Mouse (Mus musculus): ENCODE data around the gene Elp5.

Gene Elp5

DNA sequence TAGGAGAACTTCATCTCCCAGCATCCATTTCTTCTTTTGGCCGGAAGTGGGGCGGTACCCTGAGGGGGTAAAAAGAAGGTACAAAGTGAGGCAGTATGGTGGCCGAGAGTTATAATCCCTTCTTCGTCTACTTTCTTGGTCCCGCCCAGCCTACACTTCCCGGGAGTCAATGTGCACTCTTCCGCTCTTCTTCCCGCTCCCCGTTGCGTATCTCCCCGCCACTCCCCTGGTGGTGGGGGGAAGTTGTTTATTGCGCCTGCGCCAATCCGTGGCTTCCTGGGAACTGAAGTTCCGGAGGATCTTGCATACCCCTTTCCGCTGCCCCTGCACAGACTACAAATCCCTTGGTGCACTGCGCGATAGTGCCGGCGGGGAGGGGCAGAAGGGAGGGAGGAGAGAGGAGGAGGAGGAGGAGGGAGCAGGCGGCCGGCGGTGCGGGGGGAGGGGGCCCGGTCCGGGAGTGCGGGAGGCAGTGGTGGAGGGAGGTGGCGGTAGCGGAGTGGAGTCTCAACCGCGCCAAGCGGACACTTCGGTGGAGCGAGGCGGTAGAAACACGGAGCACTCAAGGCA lies 13.2 kb upstream of the Elp5 start, which contains the start of gene Phf23:
Gene Phf23, plus strand, starts transcription at position 387 of the 570 bp plus-strand sequence.
- in situ Hi-C loops (cut with MboI; ENCODE audit: unreplicated experiment in 2 of 2) = loop anchor here in 1 of 2 experiments (25.0 kb wide), 2 partner anchors 583 to 933 kb away; partner anchors contain the start of genes Borcs6, Kdm6b and Tmem107

DNA sequence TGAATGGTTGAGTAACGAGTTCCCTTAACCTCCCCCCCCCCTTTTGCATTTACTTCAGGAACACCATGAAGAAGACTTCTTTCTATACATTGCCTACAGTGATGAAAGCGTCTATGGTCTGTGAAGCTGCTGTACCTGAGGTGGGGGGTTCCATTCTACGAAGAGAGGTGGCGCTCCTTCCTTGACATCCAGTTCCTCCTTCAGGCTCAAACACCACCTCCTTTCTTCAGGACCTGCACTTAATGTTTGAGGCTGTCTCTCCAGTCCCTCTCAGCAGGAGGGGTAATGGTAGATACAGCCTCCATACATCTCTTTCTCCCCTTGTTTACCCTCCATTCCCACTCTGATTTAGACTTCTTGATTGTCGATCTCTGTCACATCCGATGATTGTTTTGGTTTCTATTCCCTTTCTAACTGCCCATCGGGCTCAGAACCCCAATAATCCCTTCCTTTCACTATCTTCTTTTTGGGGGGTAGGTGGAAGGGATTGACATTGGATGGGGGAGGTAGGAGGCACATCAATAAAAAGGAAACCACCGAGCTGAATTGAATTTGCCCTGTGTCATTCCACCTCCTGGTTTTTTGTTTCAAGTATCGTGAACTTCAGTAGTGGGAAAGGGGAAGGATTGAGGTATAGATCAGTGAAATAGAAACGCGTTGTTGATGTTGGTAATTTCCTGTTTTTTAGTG lies 12.2 kb upstream of the Elp5 start:
- in situ Hi-C loops (cut with MboI; ENCODE audit: unreplicated experiment in 2 of 2) = loop anchor here in 1 of 2 experiments (25.0 kb wide), 2 partner anchors 582 to 932 kb away; partner anchors contain the start of genes Borcs6, Kdm6b and Tmem107

DNA sequence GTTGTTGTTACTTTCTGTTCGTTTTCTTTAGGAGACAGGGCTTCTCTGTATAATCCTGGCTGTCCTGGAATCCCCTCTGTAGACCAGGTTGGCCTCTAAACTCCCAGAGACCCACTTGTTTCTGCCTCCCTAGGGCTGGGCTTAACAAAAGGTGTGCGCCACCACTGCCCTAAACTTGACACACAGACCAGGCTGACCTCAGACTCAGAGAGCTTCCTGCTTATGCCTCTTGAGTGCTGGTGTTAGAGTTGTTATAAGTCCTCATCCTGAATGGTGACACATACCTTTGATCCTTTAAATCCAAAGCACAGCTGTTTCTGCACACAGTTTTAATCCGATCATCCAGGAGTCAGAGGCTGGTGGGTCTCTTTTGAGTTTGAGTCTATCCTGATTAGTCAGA lies 10.6 kb upstream of the Elp5 start:
- in situ Hi-C loops (cut with MboI; ENCODE audit: unreplicated experiment in 2 of 2) = loop anchor here in 1 of 2 experiments (25.0 kb wide), 2 partner anchors 581 to 931 kb away; partner anchors contain the start of genes Borcs6, Kdm6b and Tmem107

DNA sequence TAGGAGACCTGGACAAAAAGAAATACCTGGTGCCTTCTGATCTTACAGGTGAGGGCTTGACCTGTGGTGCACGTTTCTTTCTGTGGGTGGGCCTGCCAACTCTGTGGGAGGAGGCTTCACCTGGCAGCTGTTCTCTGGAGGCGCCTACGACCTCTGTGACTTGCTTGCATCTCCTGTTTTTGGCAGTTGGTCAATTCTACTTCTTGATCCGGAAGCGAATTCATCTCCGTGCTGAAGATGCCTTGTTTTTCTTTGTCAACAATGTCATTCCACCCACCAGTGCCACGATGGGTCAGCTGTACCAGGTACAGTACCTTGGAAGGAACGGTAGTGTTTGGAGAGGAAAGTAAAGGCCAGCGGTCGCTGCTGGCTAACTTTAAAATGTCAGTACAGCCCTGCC lies 10.1 kb upstream of the Elp5 start:
- in situ Hi-C loops (cut with MboI; ENCODE audit: unreplicated experiment in 2 of 2) = loop anchor here in 1 of 2 experiments (25.0 kb wide), 2 partner anchors 580 to 930 kb away; partner anchors contain the start of genes Borcs6, Kdm6b and Tmem107

DNA sequence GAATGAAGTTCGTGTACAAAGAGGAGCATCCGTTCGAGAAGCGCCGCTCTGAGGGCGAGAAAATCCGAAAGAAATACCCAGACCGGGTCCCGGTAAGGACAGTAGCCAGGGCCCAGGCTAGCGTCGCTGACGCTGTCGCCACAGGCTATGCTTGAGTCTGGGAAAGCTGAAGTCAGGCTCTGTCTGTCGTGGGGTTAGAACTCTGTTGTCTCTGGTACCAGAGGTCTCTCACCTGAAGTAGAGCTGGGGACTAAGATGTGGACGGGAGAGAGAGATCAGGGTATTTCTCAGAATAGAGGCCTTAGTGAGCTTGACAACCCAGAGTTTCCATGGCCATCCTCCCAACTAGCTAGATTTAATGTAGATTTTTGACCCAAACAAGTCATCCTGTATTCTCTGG lies 9.4 kb upstream of the Elp5 start:
- in situ Hi-C loops (cut with MboI; ENCODE audit: unreplicated experiment in 2 of 2) = loop anchor here in 1 of 2 experiments (25.0 kb wide), 2 partner anchors 579 to 929 kb away; partner anchors contain the start of genes Borcs6, Kdm6b and Tmem107

DNA sequence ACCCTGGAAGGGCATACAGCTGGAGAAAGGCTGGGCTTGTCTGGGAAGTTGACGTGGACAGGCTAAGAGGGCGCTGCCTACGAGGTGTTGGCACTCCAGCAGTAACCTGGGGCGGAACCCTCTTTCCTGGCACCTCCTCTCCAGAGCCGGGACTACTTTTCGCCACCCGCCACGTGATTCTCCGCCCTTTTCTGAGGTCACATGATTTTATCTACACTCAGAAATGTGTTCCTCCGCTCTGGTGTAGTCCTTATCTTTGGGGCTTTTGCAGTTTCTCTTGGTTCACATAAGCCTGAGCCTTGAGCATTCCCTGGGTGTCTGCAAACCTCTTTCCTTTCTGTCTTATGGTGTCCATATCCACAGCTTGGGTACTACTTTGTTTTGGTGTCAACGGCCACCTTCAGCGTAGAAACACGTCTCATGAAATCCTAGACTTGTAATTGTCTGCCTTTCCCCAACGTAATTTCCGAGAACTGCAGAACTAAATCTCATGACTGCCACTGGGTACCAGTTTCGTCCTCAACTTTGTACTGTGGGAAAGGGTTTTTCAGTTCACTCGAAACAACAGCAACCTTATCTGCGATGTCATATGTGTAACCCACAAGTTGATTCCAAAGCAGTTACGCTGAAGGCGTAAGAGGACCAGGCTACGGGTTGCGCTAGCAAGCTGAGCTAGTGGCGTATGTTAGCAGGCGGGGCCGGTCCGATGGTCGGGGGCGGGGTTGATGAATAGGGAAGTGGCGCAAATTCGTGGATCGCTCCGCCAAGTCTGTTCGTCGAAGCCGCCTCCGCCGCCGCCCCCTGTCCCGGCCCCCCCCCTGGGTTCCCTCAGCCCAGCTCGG lies 8.8 kb upstream of the Elp5 start, which contains the start of gene Gabarap:
Gene Gabarap, plus strand, starts transcription at position 294 of the 842 bp plus-strand sequence.
- in situ Hi-C loops (cut with MboI; ENCODE audit: unreplicated experiment in 2 of 2) = loop anchor here in 1 of 2 experiments (25.0 kb wide), 2 partner anchors 579 to 929 kb away; partner anchors contain the start of genes Borcs6, Kdm6b and Tmem107

DNA sequence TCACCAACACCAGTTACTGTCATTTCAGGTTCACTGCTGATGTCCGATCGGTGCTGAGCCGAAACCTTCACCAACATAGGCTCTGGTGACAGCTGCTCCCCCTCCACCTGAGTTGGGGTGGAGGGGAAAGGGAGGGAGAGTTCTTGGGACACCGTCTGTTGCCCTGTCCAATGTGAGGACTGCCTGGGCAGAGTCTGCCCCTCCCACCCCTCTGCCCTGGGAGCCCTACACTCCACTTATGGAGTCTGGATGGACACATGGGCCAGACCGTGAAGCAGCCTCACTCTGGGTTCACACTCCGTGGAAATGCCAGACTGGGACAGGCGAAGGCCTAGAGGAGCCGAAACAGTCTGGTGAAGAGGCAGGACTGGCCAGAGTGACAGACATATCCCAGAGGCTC lies 7.6 kb upstream of the Elp5 start:
- in situ Hi-C loops (cut with MboI; ENCODE audit: unreplicated experiment in 2 of 2) = loop anchor here in 1 of 2 experiments (25.0 kb wide), 2 partner anchors 578 to 928 kb away; partner anchors contain the start of genes Borcs6, Kdm6b and Tmem107

DNA sequence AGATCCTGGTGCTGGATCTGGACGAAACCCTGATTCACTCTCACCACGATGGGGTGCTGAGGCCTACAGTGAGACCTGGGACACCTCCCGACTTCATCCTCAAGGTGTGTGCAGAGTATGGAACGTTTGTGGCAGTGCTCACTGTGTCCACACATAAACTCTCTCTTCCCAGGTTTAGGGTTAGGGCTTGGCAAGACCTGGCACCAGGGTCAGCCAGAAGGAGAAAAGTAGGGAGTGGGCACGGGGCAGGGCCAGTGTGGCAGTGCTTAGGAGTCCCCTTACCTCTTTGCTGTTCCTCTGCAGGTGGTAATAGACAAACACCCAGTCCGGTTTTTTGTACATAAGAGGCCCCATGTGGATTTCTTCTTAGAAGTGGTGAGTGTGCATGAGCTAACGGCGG lies 2.1 kb upstream of the Elp5 start:
- in situ Hi-C loops (cut with MboI; ENCODE audit: unreplicated experiment in 2 of 2) = loop anchor here in 1 of 2 experiments (25.0 kb wide), 2 partner anchors 572 to 922 kb away; partner anchors contain the start of genes Borcs6, Kdm6b and Tmem107

DNA sequence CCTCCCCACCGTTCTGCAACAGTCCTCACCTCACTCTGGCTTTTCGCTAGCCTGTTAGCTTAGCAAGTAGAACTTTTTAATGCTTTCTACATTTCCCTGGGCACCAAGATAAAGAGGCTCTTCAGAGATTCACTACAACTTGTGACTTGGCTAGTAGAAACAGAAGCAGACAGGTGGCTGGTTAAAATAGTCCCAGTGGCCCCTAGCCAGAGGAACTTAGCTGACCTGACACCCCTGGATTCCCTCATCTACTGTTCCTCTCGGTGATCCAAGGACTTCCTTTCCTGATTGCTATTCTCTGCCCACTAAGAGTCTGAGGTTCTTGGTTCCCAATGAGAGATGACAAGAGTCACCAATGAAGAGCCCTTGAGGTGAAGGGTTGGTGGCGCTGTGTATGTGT lies 1.1 kb upstream of the Elp5 start:
- in situ Hi-C loops (cut with MboI; ENCODE audit: unreplicated experiment in 2 of 2) = loop anchor here in 1 of 2 experiments (25.0 kb wide), 2 partner anchors 571 to 921 kb away; partner anchors contain the start of genes Borcs6, Kdm6b and Tmem107

DNA sequence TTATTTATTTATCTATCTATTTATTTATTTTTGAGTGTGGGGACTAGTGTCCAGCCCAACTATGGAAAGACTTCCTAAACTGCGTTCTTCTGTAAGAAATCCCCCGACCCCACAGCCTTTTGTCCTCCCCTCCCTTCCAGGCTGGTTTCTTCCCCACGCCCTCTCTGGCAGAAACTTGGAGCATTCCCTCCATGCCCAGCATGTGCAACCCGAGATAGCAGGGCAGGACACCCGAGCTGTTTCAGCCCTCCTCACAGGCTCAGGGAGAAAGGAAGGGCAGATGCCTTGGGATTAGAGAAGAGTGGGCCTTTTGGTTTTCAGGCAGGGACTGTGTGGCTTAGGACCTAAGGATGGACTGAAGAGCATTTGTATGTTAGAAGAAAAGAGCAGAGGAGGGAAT lies 560 bp upstream of the Elp5 start:
- in situ Hi-C loops (cut with MboI; ENCODE audit: unreplicated experiment in 2 of 2) = loop anchor here in 1 of 2 experiments (25.0 kb wide), 2 partner anchors 571 to 921 kb away; partner anchors contain the start of genes Borcs6, Kdm6b and Tmem107

DNA sequence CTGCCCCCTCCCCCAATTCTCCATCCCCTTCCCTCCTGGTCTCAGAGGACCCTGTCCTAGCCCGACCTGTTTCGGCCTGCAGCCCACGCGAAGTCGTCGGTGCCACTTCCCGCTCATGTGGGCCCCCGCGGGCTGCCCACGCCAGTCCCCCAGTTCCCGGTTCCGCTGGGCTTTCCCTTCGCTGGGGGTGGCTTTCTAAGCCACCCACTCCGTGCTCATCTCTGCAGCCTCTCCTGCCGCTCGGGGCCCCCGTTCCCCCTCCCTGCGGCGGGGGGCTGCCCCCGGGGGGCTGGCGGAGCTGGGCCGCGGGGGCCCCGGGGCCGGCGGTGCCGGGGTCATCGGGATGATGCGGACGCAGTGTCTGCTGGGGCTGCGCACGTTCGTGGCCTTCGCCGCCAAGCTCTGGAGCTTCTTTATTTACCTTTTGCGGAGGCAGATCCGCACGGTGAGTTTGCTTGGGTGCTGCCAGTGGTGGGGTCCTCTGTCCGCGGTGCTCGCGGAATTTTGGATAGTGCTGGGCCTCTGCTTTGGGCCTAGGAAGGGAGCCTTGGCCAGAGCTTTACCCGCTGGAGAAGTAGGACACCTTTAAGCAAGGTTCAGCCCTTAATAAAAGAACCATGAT lies 1.1 kb downstream of the Elp5 start, which contains the start of gene Ctdnep1:
Gene Ctdnep1, plus strand, starts transcription at position 16 of the 622 bp plus-strand sequence.
- in situ Hi-C loops (cut with MboI; ENCODE audit: unreplicated experiment in 2 of 2) = loop anchor here in 1 of 2 experiments (25.0 kb wide), 2 partner anchors 569 to 919 kb away; partner anchors contain the start of genes Borcs6, Kdm6b and Tmem107

DNA sequence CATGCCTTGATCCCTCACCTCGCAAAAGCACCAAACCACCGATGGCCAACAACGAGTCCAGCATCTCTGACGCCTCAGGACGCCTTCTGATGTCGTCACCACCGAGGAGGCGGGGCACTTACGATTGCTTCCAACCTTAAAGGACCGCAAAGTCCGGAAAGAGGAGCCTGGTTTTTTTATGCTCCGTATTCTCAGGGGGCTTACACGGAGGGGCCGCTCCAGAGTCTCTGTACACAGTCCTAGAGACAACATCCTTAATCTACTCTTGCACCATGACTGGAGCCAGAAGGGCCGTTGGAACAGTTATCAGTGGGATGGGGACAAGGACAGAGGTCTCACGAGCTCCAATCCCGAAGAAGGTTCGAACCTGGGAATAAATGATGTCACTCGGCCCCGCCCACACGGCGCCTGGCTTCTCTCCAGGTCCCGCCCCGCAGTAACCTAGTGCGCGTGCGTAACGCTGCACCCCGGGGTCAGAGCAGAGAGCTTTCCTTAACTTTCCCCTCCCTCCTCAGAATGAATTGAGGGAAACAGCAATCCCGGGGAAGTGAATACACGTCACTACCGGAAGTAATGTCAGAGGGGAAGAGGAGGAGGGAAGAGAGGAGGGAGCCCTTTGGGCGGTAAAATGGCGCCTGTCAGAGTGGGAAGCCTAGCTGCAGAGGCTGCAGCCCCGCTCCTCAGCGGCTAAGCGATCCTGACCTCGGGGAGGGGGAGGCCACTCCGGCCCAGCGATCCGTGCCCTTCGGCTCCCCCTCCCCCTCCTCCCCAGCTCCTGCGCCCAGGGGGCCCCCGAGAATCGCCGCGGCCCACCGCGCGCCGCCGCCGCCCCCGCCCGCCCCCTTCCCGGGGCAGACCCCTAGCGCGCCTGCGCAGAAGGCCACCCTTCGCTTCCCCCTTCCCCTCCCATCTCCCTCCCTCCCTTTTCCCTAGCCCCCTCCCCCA lies 1.8 kb downstream of the Elp5 start:
- in situ Hi-C loops (cut with MboI; ENCODE audit: unreplicated experiment in 2 of 2) = loop anchor here in 1 of 2 experiments (25.0 kb wide), 2 partner anchors 568 to 918 kb away; partner anchors contain the start of genes Borcs6, Kdm6b and Tmem107

DNA sequence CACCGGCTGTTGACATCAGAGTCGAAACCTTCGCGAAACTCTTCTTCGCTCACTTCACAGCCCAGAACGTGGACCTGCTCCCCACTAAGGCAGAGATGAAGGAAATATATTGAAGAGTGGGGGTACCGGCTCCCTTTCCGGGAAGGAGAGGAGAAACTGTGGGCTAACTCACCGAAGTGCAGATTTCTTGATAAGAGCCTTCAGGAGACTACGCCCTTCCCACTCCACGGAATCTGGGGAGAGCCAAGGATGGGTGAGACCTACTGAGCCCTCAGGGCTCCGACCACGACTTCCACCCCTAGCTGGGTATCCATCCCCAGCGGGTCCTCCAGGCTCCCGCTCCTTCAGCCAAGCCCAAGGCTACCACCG lies 2.5 kb downstream of the Elp5 start:
- in situ Hi-C loops (cut with MboI; ENCODE audit: unreplicated experiment in 2 of 2) = loop anchor here in 1 of 2 experiments (25.0 kb wide), 2 partner anchors 568 to 918 kb away; partner anchors contain the start of genes Borcs6, Kdm6b and Tmem107

DNA sequence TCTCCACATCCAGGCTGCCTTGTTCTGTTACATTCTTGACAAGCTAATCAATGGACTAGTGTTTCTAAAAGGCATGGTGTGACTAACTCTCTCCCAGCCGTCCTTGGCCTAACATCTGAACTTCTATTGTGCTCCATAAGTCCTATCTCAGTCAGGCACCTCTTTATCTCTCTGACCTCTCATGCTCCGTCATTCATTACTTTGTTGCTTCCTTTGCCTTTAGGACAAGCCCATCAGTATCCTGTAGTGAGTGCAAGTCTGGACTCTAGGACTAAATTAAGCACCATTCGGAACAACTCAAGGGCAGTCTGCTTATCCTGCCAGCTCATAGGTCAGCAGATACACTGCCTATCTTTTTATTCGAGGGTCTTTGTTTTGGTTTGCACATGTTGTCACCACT lies 6.0 kb downstream of the Elp5 start:
- in situ Hi-C loops (cut with MboI; ENCODE audit: unreplicated experiment in 2 of 2) = loop anchor here in 1 of 2 experiments (25.0 kb wide), 2 partner anchors 564 to 914 kb away; partner anchors contain the start of genes Borcs6, Kdm6b and Tmem107

DNA sequence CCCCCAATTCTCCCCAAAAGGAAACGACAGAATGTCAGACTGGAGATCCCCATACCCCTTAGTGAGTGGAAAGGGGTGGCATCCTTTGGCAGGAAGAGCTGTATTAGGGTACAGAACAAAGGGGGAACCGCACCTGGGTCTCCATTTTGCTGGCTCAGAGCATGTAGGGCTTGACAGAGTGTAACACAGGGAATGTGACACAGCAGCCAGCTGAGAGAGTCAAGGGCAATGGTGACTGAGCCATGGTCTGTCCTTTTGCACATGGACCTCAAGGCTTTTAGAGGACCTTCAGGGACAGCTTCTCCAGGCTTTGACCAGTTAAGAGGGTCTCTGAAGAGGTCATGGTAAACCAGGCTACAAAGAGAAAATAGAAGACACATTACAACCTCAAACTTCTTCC lies 7.4 kb downstream of the Elp5 start:
- in situ Hi-C loops (cut with MboI; ENCODE audit: unreplicated experiment in 2 of 2) = loop anchor here in 1 of 2 experiments (25.0 kb wide), 2 partner anchors 563 to 913 kb away; partner anchors contain the start of genes Borcs6, Kdm6b and Tmem107

DNA sequence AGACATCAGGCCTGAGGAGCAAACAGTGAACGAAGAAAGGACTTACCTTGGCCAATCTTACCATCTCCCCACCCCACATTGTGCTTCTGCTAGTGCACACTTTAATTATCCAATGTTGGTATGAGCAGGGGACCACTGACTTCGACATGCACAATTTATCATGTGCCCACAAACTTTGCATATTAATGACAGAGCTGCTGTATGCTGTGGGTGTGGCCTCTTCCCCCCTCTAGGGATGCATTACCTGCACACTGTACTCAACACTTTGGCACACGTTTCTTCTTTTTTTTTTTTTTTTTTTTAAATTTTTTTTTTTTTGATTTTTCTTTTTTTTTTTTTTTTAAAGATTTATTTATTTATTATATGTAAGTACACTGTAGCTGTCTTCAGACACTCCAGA lies 11.5 kb downstream of the Elp5 start:
- in situ Hi-C loops (cut with MboI; ENCODE audit: unreplicated experiment in 2 of 2) = no loop called here

DNA sequence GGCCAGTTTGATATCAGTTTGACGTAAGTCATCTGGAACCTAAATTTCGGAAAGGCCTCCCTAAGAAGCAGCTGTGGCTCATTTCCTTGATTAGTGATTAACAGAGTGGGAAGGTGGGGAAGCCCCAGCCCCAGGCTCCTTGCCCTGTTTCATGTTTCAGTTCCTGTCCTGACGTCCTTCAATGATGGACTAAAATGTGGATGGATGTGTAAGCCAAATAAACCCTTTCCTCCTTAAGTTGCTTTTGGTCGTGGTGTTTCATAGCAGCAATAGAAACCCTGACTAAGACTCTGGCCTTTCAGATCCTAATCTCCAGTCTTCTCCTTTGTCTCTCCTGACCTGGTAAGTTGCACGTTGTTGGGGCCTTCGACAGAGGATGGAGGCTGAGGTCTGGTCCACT lies 12.1 kb downstream of the Elp5 start:
- in situ Hi-C loops (cut with MboI; ENCODE audit: unreplicated experiment in 2 of 2) = no loop called here

DNA sequence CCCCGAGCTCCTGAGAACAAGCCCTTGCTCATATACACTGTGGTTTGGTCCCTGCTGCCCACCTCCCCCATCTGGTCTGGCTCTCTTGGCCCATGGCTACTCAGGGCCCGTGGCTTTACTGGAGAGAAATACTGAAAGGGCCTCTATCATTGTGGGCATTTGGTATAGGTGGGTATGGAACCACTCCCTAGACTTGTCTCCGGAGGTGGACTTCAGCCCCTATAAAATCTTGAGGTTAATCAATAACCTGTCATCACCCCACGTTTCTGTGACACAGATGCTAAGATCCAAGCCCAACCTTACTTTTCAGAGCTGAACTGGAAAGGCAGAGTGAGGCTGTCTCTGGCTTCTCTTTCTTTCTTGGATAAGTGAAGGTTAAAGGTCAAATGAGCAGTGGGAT lies 13.5 kb downstream of the Elp5 start:
- in situ Hi-C loops (cut with MboI; ENCODE audit: unreplicated experiment in 2 of 2) = no loop called here
